Mouse (Mus musculus) liver, adult 2 months (tissue): ENCODE measurements around the gene Lrp10.

Experiments
- CTCF ChIP-seq: fragments of 200-500 bp; IDR thresholded peaks from 2 replicates; pipeline ENCODE4 v1.5.1; 2011; ENCODE audit warnings: low read depth, low read length, control low read depth
- POLR2A ChIP-seq: fragments of 200-500 bp; IDR thresholded peaks from 2 replicates; pipeline ENCODE4 v1.6.1; 2011; ENCODE audit warnings: low read length, control low read depth; ENCODE audit not compliant: insufficient read depth; ENCODE audit errors: extremely low read depth

- TF ChIP-seq CTCF = no peak
- no peak for TF ChIP-seq POLR2A
Measured at GRCm38 (mm10) chr14:54471467-54471866, 7.5 kb downstream of the Lrp10 start.
